Mouse (Mus musculus): ENCODE data around the gene Hmgb1.

Gene Hmgb1

GRCm38 (mm10) chr5:149053352-149054168, 130.7 kb downstream of the Hmgb1 start:
- no peak for DNase-seq (ENCODE audit: low read depth, low spot score)

- DNase-seq (ENCODE audit: low read depth, low spot score), result peak; percentile 98
Observed at GRCm38 (mm10) chr5:149052421-149053338, 131.6 kb downstream of the Hmgb1 start.

DNA sequence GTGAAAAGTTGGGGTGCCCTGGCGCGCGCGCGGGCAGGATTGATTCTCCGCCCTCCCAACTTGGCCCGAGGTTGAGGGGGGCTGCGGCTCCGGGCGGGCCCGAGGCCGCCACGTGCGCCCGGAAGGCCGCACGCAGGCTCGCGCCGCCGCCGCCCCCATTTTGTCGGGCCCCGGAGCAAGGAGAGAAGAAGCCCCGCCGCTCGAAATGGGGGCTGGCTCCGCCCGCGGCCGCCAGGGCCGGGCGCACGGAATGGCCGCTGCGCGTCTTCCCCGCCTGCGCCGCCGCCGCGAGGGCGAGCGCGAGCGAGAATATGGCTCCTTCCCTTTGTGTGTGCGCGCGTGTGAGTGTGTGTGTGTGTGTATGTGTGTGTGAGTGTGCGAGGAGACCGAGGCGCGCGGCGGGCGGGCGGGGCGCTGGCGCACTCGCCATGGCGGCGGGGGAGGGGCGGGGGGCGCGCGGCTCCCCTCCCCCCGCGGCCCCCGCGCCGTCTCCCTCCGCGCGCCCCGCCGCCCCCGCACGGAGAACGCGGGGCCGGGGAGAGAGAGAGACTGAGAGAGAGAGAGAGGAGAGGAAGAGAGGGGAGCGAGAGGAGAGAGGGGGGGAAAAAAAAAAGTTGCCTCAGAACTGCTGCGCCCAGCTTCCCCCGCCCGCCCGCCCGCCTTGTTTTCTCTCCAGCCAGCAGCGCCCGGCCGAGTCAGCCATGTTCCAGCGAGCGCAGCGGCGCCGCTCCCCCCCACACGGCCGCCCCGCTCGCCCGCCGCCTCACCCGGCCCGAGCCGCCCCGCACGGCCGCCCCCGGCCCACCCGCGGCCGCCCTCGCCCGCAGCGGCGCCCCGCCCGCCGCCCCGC, 132.5 kb downstream of the Hmgb1 start:
- DNase-seq (ENCODE audit: low read depth, low spot score), result peak; percentile 64

DNA sequence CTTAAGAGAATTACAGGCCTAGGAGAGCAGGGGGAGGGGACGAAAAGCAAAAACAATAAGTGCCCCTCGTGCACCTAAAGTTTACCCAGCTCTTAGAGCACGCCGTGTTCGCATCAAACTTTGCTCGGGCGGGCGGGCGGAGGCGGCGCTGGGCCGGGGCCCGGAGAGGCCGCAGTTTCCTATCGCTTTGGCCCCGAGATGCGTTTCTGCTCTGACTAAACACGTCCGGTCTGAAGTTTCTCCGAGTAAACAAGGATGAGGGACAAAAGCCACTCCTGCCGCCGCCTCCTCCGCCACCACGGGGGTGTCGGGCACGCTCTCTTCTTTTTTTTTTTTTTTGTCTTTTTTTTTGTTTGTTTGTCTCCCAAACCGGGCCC, 133.1 kb downstream of the Hmgb1 start:
- DNase-seq (ENCODE audit: low read depth, low spot score), result peak; percentile 12

- DNase-seq (ENCODE audit: low read depth, low spot score), result no peak
Observed at GRCm38 (mm10) chr5:149050588-149051160, 133.6 kb downstream of the Hmgb1 start.

GRCm38 (mm10) chr5:149049435-149049834, 134.9 kb downstream of the Hmgb1 start:
- no peak for DNase-seq (ENCODE audit: low read depth, low spot score)

- DNase-seq (ENCODE audit: low read depth, low spot score), result peak; percentile 18
Observed at GRCm38 (mm10) chr5:149048961-149049360, 135.3 kb downstream of the Hmgb1 start.

DNA sequence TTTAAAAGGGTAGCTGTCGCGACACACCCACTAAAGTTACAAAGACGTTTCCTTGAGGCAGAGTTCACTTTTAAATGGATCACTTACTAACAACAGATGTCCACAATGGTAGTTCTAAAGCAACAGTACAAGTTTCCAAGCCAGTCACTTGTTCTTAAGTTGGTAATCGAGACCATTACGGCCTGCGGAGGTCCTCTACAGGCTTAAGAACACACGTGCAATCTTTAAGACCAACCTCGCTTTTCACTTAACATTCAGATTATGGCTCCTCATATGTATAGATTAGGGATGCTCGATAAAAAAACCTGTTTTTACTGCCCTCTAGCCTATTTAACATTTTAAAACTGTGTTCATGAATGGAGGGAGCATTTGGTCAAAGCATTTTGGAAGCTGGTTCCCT, 137.6 kb downstream of the Hmgb1 start:
- DNase-seq (ENCODE audit: low read depth, low spot score), result no peak

GRCm38 (mm10) chr5:149045470-149046085, 138.7 kb downstream of the Hmgb1 start:
- DNase-seq (ENCODE audit: low read depth, low spot score), result no peak

GRCm38 (mm10) chr5:149045054-149045453, 139.2 kb downstream of the Hmgb1 start:
- DNase-seq (ENCODE audit: low read depth, low spot score), result no peak

DNA sequence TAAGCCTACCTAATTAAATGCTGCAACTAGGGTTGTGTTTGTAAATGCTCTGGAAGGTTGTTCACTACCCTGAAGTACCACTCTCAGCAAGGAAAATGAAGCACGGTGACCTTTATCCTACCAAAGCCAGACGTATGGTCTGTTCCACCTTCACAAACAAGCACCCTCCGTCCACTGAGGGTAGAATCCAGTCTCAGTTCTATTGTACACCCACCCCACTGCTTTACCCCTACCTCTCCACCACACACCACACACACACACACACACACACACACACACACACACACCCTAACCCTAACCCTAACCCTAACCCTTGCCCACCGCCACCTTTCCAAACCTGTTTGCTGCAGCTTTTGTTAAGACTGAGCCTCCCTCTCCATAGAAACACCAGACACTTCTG, 140.2 kb downstream of the Hmgb1 start:
- DNase-seq (ENCODE audit: low read depth, low spot score), result no peak

- no peak for DNase-seq (ENCODE audit: low read depth, low spot score)
Observed at GRCm38 (mm10) chr5:149043240-149043639, 141.0 kb downstream of the Hmgb1 start.

DNA sequence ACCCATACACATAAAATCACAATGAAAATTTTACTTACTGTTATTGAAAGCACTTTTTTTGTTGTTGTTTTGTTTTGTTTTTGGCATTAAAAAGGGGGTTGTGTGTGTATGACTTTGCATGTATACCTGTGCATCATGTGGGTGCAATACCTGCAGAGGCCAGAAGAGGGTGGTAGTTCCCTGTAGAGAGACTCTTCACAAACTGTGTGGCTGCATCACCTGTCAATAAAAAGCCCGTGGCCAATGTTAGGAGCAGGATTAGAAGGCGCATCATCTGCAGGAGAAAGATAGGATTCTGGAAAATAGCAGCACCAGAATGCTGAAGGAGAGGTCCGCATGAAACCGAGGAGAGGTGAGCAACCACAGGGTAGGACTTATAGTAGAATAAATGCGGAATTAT, 144.5 kb downstream of the Hmgb1 start:
- no peak for DNase-seq (ENCODE audit: low read depth, low spot score)

DNA sequence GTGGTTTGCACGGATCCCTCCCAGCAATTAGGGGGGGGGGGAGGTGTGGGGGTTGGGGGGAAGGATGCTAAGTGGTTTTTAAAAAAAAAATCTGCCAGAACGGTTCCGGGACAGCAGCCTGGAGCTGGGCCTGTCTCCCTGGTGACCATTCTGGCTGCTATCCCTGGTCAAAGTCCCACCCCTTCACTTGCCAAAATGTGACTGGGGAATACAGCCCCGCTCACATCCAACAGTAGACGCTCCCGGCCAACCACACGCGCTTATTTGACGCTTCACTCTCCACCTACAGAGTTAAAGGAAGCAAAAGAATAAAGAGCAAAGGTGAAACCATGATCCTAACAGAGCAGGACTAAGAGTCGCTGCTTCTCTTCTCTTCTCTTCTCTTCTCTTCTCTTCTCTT, 146.6 kb downstream of the Hmgb1 start:
- DNase-seq (ENCODE audit: low read depth, low spot score), result peak; percentile 47

- DNase-seq (ENCODE audit: low read depth, low spot score), result no peak
Observed at GRCm38 (mm10) chr5:149036920-149037319, 147.4 kb downstream of the Hmgb1 start.

DNA sequence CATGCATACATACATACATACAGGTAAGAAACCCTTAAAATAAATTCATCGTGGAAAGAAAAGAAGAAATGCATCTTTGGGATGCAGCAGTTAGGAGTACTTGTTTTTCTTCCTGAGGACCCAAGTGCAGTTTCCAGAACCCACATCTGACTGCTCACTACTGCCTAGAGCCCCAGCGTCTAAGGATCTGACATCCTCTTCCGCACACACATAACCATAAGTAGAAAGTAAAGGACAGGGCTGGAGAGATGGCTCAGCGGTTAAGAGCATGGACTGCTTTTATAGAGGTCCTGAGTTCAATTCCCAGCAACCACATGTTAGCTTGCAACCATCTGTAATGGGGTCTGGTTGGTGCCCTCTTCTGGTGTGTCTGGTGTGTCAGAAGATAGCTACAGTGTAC, 151.9 kb downstream of the Hmgb1 start:
- no peak for DNase-seq (ENCODE audit: low read depth, low spot score)

GRCm38 (mm10) chr5:149031199-149031750, 153.0 kb downstream of the Hmgb1 start:
- DNase-seq (ENCODE audit: low read depth, low spot score), result peak; percentile 22

DNA sequence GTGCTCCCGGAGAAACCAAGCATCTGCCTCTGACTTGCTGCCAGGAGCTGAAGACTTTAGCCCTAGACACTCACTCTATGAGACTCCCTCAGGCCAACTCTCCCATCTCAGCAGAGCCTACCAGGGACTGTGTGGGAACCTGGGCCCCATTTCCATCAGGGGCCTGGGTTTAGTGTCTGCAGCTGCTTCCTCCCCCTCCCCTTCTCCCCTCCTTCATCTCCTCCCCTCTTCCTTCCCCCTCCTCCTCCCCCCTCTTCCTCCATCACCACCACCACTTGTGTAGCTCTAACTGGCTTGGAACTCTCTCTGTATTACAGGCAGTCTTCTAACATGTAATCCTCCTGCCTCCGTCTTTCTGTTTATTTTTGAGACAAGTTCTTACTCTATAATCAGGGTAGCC, 154.2 kb downstream of the Hmgb1 start:
- DNase-seq (ENCODE audit: low read depth, low spot score), result no peak

- no peak for DNase-seq (ENCODE audit: low read depth, low spot score)
Observed at GRCm38 (mm10) chr5:149028394-149028793, 155.9 kb downstream of the Hmgb1 start.

DNA sequence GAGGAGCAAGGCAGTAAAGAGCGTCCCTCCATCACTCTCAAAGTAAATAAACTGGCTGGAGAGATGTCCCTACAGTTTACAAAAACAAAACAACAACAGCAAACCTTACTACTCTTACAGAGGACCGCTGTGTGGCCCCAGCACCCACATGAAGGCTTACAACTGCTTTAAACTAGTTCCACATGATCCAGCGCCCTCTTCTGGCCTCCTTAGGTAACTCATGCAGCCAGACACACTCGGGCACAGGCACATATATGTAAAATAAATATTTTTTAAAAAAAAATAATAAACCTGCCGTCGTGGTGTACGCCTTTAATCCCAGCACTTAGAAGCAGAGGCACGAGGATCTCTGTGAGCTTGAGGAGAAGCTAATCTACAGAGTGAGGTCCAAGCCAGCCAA, 156.9 kb downstream of the Hmgb1 start:
- DNase-seq (ENCODE audit: low read depth, low spot score), result no peak

DNA sequence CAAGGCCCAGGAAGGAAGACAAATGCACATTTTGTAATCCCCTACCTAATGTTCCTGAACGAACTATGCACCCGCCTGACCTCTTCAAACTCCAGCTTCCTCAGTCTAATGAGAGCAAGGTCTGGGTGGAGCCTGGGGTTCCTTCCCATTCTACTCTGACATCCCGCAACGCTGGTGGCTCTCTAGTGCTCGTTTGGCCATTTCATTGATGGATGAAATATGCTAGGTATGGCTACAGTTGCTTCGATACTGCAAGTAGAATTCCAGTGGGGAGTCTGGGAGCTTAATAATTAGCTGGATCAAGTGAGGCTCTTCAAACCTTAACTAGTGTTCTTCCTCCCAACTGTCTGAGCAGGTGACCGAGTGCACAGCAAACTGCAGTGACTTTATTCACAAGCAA, 163.2 kb downstream of the Hmgb1 start:
- no peak for DNase-seq (ENCODE audit: low read depth, low spot score)

Measured in brain, embryonic 18.5 days (tissue).